Mouse (Mus musculus): ENCODE measurements around the gene Alpi. TPM values are rescaled to one million over a fixed set of nuclear protein-coding genes. Genes with fewer than 3 reads are reported as not detected.

Alpi gene
- polyA plus RNA-seq (2014; fragmentation: Illumina TruSeq; extraction: RNeasy Lipid Tissue Mini Kit (QIAGEN cat#74804); ENCODE audit: low read depth, low replicate concordance): not detected

GRCm38 (mm10) chr1:87101411-87101810 lies at the start of gene Alpi:
Gene Alpi, minus strand, starts transcription at chr1:87101606.

GRCm38 (mm10) chr1:87124673-87125072 lies 23.3 kb upstream of the Alpi start, which contains the start of gene Akp3:
Gene Akp3, plus strand, starts transcription at chr1:87124973.

GRCm38 (mm10) chr1:87089828-87090227 lies 11.6 kb downstream of the Alpi start, which contains the start of gene Alppl2:
Gene Alppl2, minus strand, starts transcription at chr1:87089928.

Other genes with a start within 250 kb of the Alpi start
- 8.9 TPM for gene Alppl2, start 11.7 kb downstream of the Alpi start, polyA plus RNA-seq (2014; fragmentation: Illumina TruSeq; extraction: RNeasy Lipid Tissue Mini Kit (QIAGEN cat#74804); ENCODE audit: low read depth, low replicate concordance)
- gene Akp3, start 23.4 kb upstream of the Alpi start, polyA plus RNA-seq (2014; fragmentation: Illumina TruSeq; extraction: RNeasy Lipid Tissue Mini Kit (QIAGEN cat#74804); ENCODE audit: low read depth, low replicate concordance): not detected
- 0.11 TPM for gene Ecel1, start 54.9 kb upstream of the Alpi start, polyA plus RNA-seq (2014; fragmentation: Illumina TruSeq; extraction: RNeasy Lipid Tissue Mini Kit (QIAGEN cat#74804); ENCODE audit: low read depth, low replicate concordance)
- 1.7 TPM for gene Prss56, start 81.7 kb upstream of the Alpi start, polyA plus RNA-seq (2014; fragmentation: Illumina TruSeq; extraction: RNeasy Lipid Tissue Mini Kit (QIAGEN cat#74804); ENCODE audit: low read depth, low replicate concordance)
- not detected for gene Chrnd, start 89.0 kb upstream of the Alpi start, polyA plus RNA-seq (2014; fragmentation: Illumina TruSeq; extraction: RNeasy Lipid Tissue Mini Kit (QIAGEN cat#74804); ENCODE audit: low read depth, low replicate concordance)
- not detected for gene Chrng, start 103.1 kb upstream of the Alpi start, polyA plus RNA-seq (2014; fragmentation: Illumina TruSeq; extraction: RNeasy Lipid Tissue Mini Kit (QIAGEN cat#74804); ENCODE audit: low read depth, low replicate concordance)
- gene Eif4e2, start 112.3 kb upstream of the Alpi start, polyA plus RNA-seq (2014; fragmentation: Illumina TruSeq; extraction: RNeasy Lipid Tissue Mini Kit (QIAGEN cat#74804); ENCODE audit: low read depth, low replicate concordance): 64.0 TPM
- 15.2 TPM for gene Efhd1, start 162.8 kb upstream of the Alpi start, polyA plus RNA-seq (2014; fragmentation: Illumina TruSeq; extraction: RNeasy Lipid Tissue Mini Kit (QIAGEN cat#74804); ENCODE audit: low read depth, low replicate concordance)
- gene Gigyf2, start 225.4 kb upstream of the Alpi start, polyA plus RNA-seq (2014; fragmentation: Illumina TruSeq; extraction: RNeasy Lipid Tissue Mini Kit (QIAGEN cat#74804); ENCODE audit: low read depth, low replicate concordance): 36.7 TPM